Mouse (Mus musculus) heart, postnatal 0 days (tissue): ENCODE measurements around the gene D5Ertd577e.
"Not testable (repeated sequence)": the region's sequence is repeated elsewhere in the genome, so short reads cannot be mapped to it uniquely, and the experiment has no call there.

Source experiments
- CTCF ChIP-seq: IDR thresholded peaks from 2 replicates; pipeline ENCODE4 v1.5.1; 2016; ENCODE audit warnings: antibody characterized with exemption, control low read depth, low read depth
- EP300 ChIP-seq: IDR thresholded peaks from 2 replicates; pipeline ENCODE4 v1.6.1; 2016; ENCODE audit warnings: antibody characterized with exemption, low read depth

- not testable (repeated sequence) for TF ChIP-seq CTCF, EP300
Observed at GRCm38 (mm10) chr5:95510458-95510857, 53.9 kb downstream of the D5Ertd577e start, which contains the start of gene Gm3286.
